Mouse (Mus musculus) spleen, postnatal 36 days (tissue): ENCODE measurements around the gene Hoxb6.
A peak's percentile ranks its signal among the peaks of the same experiment; 100 is the strongest.

ENCODE experiments used
- DNase-seq, 2 experiments: peaks; one replicate each; pipeline ENCODE4 v3.0.0; 2022; ENCODE audit warnings: low spot score in 2 of 2, mixed read lengths in 1 of 2

Hoxb6 gene

GRCm38 (mm10) chr11:96301064-96301431 lies 8.8 kb downstream of the Hoxb6 start:
- DNase-seq, result no peak

- no peak for DNase-seq
Observed at GRCm38 (mm10) chr11:96301837-96302236, 9.6 kb downstream of the Hoxb6 start.

- no peak for DNase-seq
Observed at GRCm38 (mm10) chr11:96302381-96303150, 10.3 kb downstream of the Hoxb6 start.

- peak in 1 of 2 experiments; percentile 24 for DNase-seq
Observed at GRCm38 (mm10) chr11:96303151-96304099, 11.1 kb downstream of the Hoxb6 start, which contains the start of gene Hoxb5. Gene Hoxb5, plus strand, starts transcription at chr11:96303336.

GRCm38 (mm10) chr11:96304381-96305195 lies 12.3 kb downstream of the Hoxb6 start:
- DNase-seq, result no peak

- no peak for DNase-seq
Observed at GRCm38 (mm10) chr11:96305505-96306182, 13.4 kb downstream of the Hoxb6 start.

- DNase-seq, result no peak
Observed at GRCm38 (mm10) chr11:96306183-96306907, 14.1 kb downstream of the Hoxb6 start.

- no peak for DNase-seq
Observed at GRCm38 (mm10) chr11:96306908-96307269, 14.6 kb downstream of the Hoxb6 start.

GRCm38 (mm10) chr11:96308763-96309162 lies 16.5 kb downstream of the Hoxb6 start:
- DNase-seq, result no peak

GRCm38 (mm10) chr11:96309288-96309687 lies 17.0 kb downstream of the Hoxb6 start:
- DNase-seq, result no peak

GRCm38 (mm10) chr11:96310183-96310938 lies 18.1 kb downstream of the Hoxb6 start:
- DNase-seq, result no peak

GRCm38 (mm10) chr11:96311097-96311496 lies 18.8 kb downstream of the Hoxb6 start:
- DNase-seq, result no peak

- peak; percentile 47 to 49 for DNase-seq
Observed at GRCm38 (mm10) chr11:96311520-96312417, 19.5 kb downstream of the Hoxb6 start.

- no peak for DNase-seq
Observed at GRCm38 (mm10) chr11:96313134-96313533, 20.9 kb downstream of the Hoxb6 start.

- DNase-seq, result no peak
Observed at GRCm38 (mm10) chr11:96313806-96314428, 21.6 kb downstream of the Hoxb6 start.

GRCm38 (mm10) chr11:96314671-96315343 lies 22.5 kb downstream of the Hoxb6 start:
- peak in 1 of 2 experiments; percentile 7 for DNase-seq

GRCm38 (mm10) chr11:96315344-96315681 lies 23.0 kb downstream of the Hoxb6 start:
- DNase-seq, result no peak
